Mouse (Mus musculus) layer of hippocampus, postnatal 36 days (tissue): ENCODE measurements at regions not wholly inside any gene's neighbourhood (a gene's known extent, or its start where the extent isn't known, plus 50 kb on each side); places are given as distances from the start of the nearest gene placed in this dataset.

Source experiments
- DNase-seq, 2 experiments: peaks; one replicate each; pipeline ENCODE4 v3.0.0; 2022

DNA sequence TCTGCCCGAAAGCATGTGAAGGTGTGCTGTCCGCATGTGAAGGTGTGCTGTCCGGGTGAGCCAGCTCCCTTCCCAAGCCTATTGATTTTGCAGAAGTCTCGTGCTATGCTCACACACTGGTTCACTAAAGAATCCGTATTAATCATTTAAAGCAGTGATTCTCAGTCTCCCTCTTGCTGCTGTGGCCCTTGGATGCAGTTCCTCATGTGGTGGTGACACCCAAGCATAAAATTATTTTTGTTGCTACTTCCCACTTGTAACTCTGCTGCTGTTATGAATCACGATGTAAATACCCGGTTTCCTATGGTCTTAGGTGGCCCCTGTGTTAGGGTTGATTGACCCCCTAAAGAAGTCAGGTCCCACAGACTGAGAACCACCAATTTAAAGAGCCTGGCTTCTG is 55.7 kb upstream of the Emb start:
- no peak for DNase-seq

DNA sequence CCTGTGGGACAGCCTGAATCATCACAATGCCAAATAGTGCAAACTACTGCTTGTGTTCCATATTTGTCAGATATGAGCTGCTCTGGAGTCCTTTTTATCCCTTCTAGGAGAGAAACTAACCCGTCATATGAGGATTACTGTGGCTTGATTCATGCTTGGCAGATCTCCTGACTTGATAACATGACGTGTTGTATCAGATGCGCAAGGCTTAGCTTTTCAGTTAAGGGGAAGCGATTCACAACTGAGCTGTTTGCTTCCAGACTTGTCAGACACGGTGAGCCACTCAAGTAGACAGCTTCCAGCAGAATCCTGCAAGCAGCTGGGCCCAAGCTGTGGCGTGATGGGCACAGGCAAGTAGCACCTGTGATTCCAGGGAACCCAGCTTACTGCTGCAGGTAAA is 64.5 kb upstream of the Emb start:
- DNase-seq: peak in 1 of 2 experiments; percentile 7

DNA sequence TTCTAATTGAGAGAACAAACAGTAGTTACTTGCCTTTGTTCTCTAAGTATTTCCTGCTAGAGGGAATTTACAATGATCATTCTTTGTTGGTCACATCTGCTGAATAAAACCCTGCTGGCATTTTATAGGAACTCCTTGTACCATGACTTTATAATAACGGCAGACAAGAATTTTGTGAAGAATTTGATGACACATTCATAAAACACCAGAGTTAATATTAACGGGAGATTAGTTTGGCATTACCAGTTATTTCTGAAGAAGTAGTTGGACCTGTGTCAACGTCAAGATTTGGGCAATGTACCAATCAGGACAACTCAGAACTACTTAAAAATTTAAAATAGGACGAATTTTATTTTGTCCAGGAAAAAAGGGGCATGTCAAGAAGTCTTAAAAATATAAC is 65.1 kb upstream of the Emb start:
- no peak for DNase-seq

DNA sequence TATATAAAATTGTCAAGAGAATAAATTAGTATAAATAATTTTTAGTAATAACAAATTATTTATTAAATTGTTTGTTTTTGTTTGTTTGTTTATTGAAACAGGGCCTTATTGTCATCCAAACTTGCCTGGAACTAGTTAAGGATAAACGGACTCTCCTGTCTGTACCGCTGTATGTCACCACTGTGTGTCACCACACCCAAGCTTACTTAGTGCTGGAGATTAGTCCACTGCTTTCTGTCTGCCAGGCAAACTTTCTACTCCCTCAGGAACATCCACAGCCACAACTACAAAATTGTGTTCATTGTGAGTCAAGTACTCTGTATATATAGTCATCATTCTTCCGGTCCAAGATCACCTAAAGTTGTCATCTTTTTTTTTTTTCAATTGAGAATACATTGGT is 74.0 kb upstream of the Emb start:
- DNase-seq: no peak

DNA sequence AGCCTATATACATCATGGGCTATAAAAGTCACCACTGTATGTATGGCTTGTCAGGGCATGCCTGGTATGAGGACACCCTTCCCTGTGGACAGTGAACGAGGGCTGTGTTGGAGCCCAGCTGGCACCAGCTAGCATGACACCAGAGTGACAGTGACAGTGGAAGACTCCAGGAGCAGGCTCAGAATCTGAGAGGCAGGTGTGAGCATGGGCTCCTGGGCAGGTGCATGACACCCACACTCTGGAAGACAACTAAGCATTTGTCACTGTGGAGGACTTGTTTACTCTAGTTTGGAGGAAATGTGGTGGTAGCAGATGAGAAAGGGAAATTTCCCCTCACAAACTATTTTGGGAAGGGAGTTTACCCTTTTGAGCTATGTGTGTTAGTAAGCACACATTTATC is 76.2 kb upstream of the Emb start:
- no peak for DNase-seq

DNA sequence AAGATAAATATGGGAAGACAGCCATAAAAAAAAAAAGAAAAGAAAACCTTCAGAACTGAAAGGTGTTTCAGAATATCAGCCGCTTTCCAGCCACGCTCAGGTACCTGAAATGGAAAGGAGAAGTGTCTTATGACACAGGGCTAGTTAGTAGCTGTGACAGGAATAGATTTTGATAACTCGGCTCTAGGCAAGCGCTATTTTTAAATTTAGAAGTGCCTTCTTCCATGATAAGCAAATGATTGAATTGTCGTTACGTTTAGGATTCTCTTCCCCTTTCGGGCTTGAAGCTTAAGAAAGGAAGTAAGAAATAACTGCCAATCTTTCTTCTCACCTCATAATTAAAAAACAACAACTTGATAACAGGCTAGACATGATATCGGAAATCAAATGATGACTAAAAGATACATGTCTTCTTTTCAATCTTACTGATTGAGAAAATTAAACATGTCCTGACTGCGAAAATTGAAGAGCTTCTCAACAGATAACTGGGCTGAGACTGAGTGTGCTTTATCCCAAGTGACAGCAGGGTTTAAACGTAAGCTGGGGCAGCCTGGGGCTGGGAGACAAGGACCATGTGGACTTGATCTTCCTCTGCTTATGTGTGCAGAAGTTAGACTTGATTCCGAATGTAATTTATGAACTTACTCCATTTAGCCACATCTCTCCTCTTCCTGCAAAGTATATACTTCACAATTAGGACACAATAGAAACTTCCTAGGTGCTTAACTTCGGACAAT is 80.4 kb upstream of the Emb start:
- no peak for DNase-seq

DNA sequence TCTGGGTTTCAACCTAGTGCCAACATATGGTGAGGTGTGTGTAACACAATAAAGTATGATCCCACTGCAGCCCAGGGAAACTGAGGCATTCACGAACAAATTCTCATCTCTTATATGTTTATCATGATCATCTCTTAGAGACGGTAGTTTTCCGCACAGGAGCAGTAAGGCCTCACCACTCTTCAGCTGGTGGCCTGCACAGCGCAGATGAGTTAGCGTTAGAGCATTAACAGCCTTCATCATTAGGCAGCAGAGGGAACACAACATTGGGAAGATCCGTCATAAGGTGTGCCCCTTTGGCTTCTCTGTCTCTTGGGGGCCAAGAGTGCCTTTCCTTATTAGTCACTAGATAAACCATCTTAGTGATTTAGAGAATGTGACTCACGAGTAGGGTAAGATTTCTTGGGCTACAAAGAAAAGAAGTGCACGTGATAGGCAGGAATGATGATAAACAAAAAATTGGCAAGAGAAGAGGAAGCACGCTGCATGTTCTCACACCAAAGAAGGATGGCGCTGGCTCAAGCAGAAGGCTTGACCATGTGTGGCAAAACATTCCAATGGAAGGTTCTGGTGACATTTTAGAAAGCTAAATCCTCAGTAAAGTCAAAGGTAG is 81.1 kb upstream of the Emb start:
- no peak for DNase-seq

DNA sequence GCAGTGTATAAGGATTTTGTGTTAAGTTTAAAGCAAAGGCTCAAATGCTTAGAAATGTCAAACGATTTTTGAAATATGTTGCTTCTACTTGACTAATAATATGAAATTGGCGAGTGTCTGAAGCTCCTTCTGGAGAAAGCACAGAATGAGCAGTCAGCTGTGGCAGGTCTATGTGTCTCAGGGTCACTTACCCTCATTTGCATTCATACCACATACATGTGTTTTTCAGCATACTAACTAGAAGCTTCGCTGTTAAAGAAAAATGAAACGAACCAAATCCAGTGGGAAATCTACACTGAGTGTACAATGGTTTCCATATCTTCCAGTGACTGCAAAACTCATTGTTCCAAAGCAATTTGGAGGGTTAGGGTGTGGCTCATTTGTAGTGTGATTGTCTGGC is 88.7 kb upstream of the Emb start:
- no peak for DNase-seq

DNA sequence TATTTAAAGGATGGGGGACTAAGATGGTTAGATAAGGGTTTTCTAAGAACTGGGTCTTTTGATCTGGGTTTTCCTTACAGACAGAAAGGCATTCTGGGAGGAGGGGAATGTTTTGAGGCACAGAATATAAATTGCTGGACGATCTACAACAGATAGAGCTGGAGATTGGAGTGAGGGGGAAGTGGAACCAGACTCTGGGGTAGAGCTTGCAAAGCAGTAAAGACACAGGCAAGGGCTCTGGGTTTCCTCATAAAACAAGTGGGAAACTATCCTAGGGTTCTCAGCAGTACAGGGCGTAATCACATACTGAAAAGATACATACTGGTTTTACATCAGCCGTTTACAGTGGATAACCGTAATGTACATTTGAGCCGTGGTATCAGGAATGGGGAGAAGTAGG is 89.5 kb upstream of the Parp8 start:
- no peak for DNase-seq

DNA sequence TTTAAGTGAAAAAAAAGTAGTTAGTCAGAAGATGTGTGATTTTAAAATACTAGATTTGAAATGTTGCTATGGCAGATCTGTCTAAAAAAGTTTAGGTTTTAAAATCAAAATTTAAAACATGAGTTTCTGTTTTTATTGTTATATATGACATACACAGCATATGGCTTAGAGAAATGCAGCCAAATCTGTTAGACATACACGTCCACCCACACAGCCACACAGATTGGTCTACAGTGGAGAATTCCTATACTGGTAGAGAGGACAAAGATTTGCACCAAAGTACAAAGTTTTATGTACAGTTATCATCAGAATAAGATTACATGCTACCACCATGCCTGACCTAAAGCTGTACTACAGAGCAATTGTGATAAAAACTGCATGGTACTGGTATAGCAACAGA is 87.1 kb upstream of the Parp8 start:
- DNase-seq: no peak

DNA sequence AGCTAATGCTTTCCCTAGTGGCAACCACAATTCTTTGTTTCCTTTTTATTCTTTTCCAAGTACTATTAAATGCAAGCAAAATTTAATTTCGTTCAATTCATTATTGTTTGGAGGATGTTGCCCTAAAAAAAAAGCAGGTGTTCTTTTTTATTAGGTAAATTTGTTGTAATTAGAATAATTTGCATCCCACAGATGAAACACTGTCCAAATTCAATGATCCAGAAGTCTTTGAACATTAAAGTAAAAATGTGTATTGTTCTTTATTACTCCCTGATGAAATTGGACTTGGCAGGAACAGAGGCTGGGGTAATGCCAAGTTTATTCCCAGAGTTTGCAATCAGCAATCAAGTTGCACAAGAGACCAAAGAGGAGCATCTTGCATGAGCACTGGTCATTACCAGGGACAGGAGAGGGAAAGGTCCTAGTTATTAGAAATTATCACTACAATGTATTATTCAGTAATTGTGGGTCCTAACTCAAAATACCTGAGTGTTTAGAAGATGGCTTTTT is 79.9 kb upstream of the Parp8 start:
- DNase-seq: no peak

DNA sequence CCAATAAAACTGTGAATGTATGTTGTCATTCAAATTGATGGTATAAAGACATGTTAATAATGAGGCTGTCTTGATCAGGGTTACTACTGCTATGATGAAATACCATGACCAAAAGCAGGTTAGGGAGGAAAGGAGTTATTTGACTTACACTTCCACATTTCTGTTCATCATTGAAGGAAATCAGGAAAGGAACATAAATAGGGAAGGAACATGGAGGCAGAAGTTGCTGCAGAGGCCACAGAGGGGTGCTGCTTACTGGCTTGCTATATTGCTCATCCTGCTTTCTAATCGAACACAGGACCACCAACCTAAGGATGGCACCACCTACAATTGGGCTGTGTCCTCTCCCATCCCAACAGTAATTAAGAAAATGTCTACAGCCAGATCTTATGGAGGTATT is 69.4 kb upstream of the Parp8 start:
- no peak for DNase-seq

DNA sequence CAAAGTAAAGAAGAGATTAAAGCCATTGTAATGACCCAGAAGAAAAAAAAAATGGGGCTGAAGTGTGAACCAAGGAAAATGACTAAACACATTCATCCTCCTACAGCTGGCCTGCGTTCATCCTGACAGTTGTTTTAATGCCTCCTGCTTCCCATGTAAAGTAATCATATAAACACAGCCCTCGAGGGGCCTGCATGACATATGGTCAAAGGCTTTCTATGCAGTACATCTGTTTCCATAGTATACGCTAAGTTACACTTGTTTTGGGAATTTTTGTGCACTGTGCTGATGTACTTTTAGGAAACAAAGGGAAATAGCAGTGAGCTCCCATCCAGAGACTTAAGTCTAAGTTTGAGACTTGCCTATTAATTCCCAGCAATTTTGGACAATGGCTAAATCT is 63.3 kb upstream of the Parp8 start:
- DNase-seq: no peak

DNA sequence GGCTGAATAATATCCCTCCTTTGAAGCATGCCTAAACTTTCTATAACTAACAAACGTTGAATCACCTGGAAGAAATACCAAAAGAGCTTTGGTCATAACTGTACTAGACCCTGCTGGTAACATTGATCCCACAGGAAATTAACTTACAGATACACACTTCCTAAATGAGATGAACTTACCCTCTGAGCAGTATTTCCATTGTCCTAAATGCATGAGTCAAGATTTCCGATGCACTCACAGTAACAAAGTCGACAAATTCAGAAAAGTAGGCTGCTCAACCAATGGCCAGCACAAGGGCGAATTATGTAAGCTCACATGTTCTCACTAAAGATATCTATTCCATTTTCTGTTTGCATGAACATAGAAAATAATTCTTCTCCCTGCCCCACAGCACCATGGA is 57.4 kb upstream of the Parp8 start:
- DNase-seq: no peak

DNA sequence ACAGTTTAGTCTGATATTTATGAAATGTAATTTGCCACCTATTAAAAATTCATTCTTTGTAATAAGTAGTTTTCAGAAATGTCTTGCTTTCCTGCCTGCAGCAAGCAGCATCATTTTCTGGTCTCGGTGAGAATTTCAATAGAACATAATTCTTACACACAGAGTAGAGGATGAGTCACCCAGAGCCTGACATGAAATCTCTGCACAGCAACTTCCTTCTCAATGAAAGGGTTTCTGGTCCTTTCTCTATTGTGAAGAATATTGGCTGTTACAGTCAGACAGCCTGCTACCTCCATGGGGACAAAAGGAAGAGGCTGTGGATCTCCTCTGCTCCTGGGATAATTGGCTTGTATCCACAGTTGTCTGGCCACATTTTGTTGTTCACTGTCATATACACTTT is 54.0 kb upstream of the Parp8 start:
- DNase-seq: no peak
